ENCODE assay signal across 25 mouse cellular contexts in the genomic region with DNA sequence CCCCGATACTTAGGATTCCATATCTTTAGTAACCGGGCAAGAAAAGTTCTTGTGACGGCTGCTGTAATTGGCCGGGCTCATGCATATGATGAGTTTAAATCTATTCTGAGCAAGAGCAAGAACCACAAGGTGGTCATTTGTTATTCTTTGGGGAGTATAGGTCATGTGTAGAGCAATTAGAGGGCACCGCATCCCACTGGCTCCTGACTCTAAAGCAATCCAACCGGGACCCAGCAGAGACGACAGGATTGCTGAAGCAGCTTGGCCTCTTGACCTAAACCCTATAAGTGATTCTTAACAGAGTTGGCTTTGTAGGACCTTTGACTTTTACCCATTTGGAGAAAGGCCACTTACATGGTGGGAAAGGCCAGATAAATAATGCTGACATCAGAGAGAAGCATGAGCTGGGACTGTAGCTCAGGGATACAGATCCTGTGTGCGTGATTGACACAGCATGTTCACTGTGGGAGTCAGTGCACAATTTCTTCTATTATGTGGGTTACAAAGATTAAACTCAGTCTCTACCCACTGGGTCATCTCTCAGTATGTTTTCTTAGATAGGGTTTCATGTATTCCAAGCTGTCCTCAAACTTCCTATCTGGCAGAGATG.
DNase-seq lines count a peak whose midpoint lies in the region; ATAC-seq and TF ChIP-seq lines count a peak whose summit lies in the region.
"Had no signal": no experiment of that assay in that cellular context is flagged by ENCODE, and none has a peak within 500 bp of the region (broad histone marks: within the 10 kb centered on the region; RNA-seq: fewer than 3 reads in every experiment).

No protein-coding gene starts in this region.

- WGBS in kidney, embryonic 14.5 days = 31% methylated on average over 8 of the region's 8 CpGs
- WGBS in kidney, adult 2 months = 57% methylated on average over 8 of the region's 8 CpGs
- WGBS in midbrain, embryonic 10.5 days = 52% methylated on average over 8 of the region's 8 CpGs
- WGBS in midbrain, embryonic 15.5 days = 62% methylated on average over 8 of the region's 8 CpGs
- WGBS in embryonic facial prominence, embryonic 10.5 days = 41% methylated on average over 8 of the region's 8 CpGs

- H3K27ac ChIP-seq in kidney, embryonic 14.5 days (ENCODE audit: low read depth, low read length) = no peak overlapping the region
- H3K27ac ChIP-seq in kidney, adult 2 months (ENCODE audit: insufficient read depth, low read depth, low read length) = no peak overlapping the region
- H3K27ac ChIP-seq in midbrain, embryonic 10.5 days (replicated peaks) = no peak overlapping the region
- H3K27ac ChIP-seq in midbrain, embryonic 15.5 days = no peak overlapping the region
- no peak overlapping the region for H3K27ac ChIP-seq in embryonic facial prominence, embryonic 10.5 days (replicated peaks)
- H3K27ac ChIP-seq: gastrocnemius, adult 2 months; heart, embryonic 15.5 days; hindbrain, postnatal 0 days; limb, embryonic 15.5 days; liver, embryonic 15.5 days; lung, embryonic 15.5 days had no signal

- no peak overlapping the region for H3K9ac ChIP-seq in kidney, embryonic 14.5 days (ENCODE audit: low read depth, low read length)
- no peak overlapping the region for H3K9ac ChIP-seq in midbrain, embryonic 15.5 days
- H3K9ac ChIP-seq: heart, embryonic 15.5 days; limb, embryonic 15.5 days; liver, embryonic 15.5 days; lung, embryonic 15.5 days had no signal

- no peak for TF ChIP-seq CTCF in kidney, adult 2 months (conservative IDR thresholded peaks at IDR 0.05; ENCODE audit: insufficient read depth, insufficient read length, low read depth, low read length)

- H3K4me3 ChIP-seq in kidney, embryonic 14.5 days (ENCODE audit: low read length) = no peak overlapping the region
- no peak overlapping the region for H3K4me3 ChIP-seq in kidney, adult 2 months (ENCODE audit: insufficient read depth, low read depth, low read length)
- no peak overlapping the region for H3K4me3 ChIP-seq in midbrain, embryonic 10.5 days
- H3K4me3 ChIP-seq in midbrain, embryonic 15.5 days = no peak overlapping the region
- H3K4me3 ChIP-seq in embryonic facial prominence, embryonic 10.5 days = no peak overlapping the region
- H3K4me3 ChIP-seq: gastrocnemius, adult 2 months; heart, embryonic 15.5 days; limb, embryonic 15.5 days; liver, embryonic 15.5 days; lung, embryonic 15.5 days; megakaryocyte, embryonic 14.5 days had no signal

- no peak for DNase-seq in kidney, adult 2 months
- DNase-seq in midbrain, embryonic 10.5 days (ENCODE audit: low spot score) = peak; percentile 31
- peak; percentile 78 for DNase-seq in embryo, embryonic 10 days (ENCODE audit: low spot score)
- peak; percentile 32 for DNase-seq in embryonic facial prominence, embryonic 10.5 days (ENCODE audit: low spot score)
- no peak for DNase-seq in yolk sac, embryonic 10.5 days (ENCODE audit: low spot score)
- no peak for DNase-seq in thymus, postnatal 14 days
- DNase-seq: cerebellum, adult 2 months; gastrocnemius, adult 2 months; heart, postnatal 36 days; kidney, postnatal 36 days; layer of hippocampus, adult 9-11 months; left cerebral cortex, postnatal 4 days; lung, postnatal 36 days; right cerebral cortex, postnatal 14 days had no signal

- H3K4me2 ChIP-seq in kidney, embryonic 14.5 days (replicated peaks; ENCODE audit: low read depth, low read length) = no peak overlapping the region
- H3K4me2 ChIP-seq in midbrain, embryonic 15.5 days = no peak overlapping the region
- H3K4me2 ChIP-seq: heart, embryonic 15.5 days; limb, embryonic 15.5 days; liver, embryonic 15.5 days; lung, embryonic 15.5 days had no signal

- peaks cover 2% of the 10 kb centered on the region; the same call in 1 of the 2 replicates for H3K27me3 ChIP-seq in kidney, embryonic 14.5 days (ENCODE audit: control insufficient read depth, insufficient read depth, low read length)
- no peaks in the 10 kb centered on the region for H3K27me3 ChIP-seq in kidney, adult 2 months (replicated peaks; ENCODE audit: control insufficient read depth, insufficient read depth, low read length)
- 0 out of 2 replicates have a peak, but pooled peaks cover 4% of the 10 kb centered on the region for H3K27me3 ChIP-seq in midbrain, embryonic 10.5 days (ENCODE audit: low read depth, poor library complexity, severe bottlenecking)
- no peaks in the 10 kb centered on the region for H3K27me3 ChIP-seq in midbrain, embryonic 15.5 days (replicated peaks)
- H3K27me3 ChIP-seq in embryonic facial prominence, embryonic 10.5 days (replicated peaks; ENCODE audit: low read depth, poor library complexity, severe bottlenecking) = no peaks in the 10 kb centered on the region; the same call in 1 of the 2 replicates
- H3K27me3 ChIP-seq: heart, embryonic 15.5 days; limb, embryonic 15.5 days; liver, embryonic 15.5 days; lung, embryonic 15.5 days; megakaryocyte, embryonic 14.5 days had no signal

- H3K9me3 ChIP-seq in kidney, embryonic 14.5 days (ENCODE audit: control insufficient read depth, low read length) = no peaks in the 10 kb centered on the region
- H3K9me3 ChIP-seq in midbrain, embryonic 10.5 days (replicated peaks) = no peaks in the 10 kb centered on the region
- no peaks in the 10 kb centered on the region for H3K9me3 ChIP-seq in midbrain, embryonic 15.5 days
- no peaks in the 10 kb centered on the region for H3K9me3 ChIP-seq in embryonic facial prominence, embryonic 10.5 days
- H3K9me3 ChIP-seq: heart, embryonic 15.5 days; limb, embryonic 15.5 days; liver, embryonic 15.5 days; lung, embryonic 15.5 days; megakaryocyte, embryonic 14.5 days had no signal

- ATAC-seq in kidney, embryonic 14.5 days (ENCODE audit: low FRiP score, low TSS enrichment) = peak; percentile 43; the same call in 1 of the 2 replicates
- ATAC-seq in midbrain, embryonic 15.5 days (replicated peaks) = no peak
- ATAC-seq: activated CD4-positive, CD25-positive, alpha-beta regulatory T cell, adult 4 months; forebrain, embryonic 14.5 days; hindbrain, postnatal 0 days; intestine, embryonic 16.5 days had no signal

- no peaks in the 10 kb centered on the region for H3K36me3 ChIP-seq in kidney, embryonic 14.5 days (ENCODE audit: control insufficient read depth, insufficient read depth, low read length)
- H3K36me3 ChIP-seq in kidney, adult 2 months (ENCODE audit: control insufficient read depth, insufficient read depth, low read length) = no peaks in the 10 kb centered on the region
- no peaks in the 10 kb centered on the region for H3K36me3 ChIP-seq in midbrain, embryonic 10.5 days
- H3K36me3 ChIP-seq in midbrain, embryonic 15.5 days (replicated peaks) = no peaks in the 10 kb centered on the region
- no peaks in the 10 kb centered on the region for H3K36me3 ChIP-seq in embryonic facial prominence, embryonic 10.5 days (replicated peaks)
- H3K36me3 ChIP-seq: heart, embryonic 15.5 days; limb, embryonic 15.5 days; liver, embryonic 15.5 days; lung, embryonic 15.5 days had no signal

- no peak for TF ChIP-seq POLR2A in kidney, adult 2 months (IDR thresholded peaks at IDR 0.05; ENCODE audit: low read depth, low read length)

- no peaks in the 10 kb centered on the region for H3K4me1 ChIP-seq in kidney, embryonic 14.5 days (ENCODE audit: control insufficient read depth, insufficient read depth, low read length)
- no peaks in the 10 kb centered on the region for H3K4me1 ChIP-seq in kidney, adult 2 months (ENCODE audit: control insufficient read depth, insufficient read depth, low read length)
- H3K4me1 ChIP-seq in midbrain, embryonic 10.5 days = peaks cover 17% of the 10 kb centered on the region
- 0 out of 2 replicates have a peak, but pooled peaks cover 8% of the 10 kb centered on the region for H3K4me1 ChIP-seq in midbrain, embryonic 15.5 days
- H3K4me1 ChIP-seq in embryonic facial prominence, embryonic 10.5 days = no peaks in the 10 kb centered on the region
- H3K4me1 ChIP-seq: heart, embryonic 15.5 days; limb, embryonic 15.5 days; liver, embryonic 15.5 days; lung, embryonic 15.5 days; megakaryocyte, embryonic 14.5 days had no signal

Comparison
In these comparisons a context has a peak if more than half of its experiments do, and no peak if none do; other contexts are left out.
1. DNase-seq: peak in midbrain, embryonic 10.5 days (single experiment), embryo, embryonic 10 days (single experiment) and embryonic facial prominence, embryonic 10.5 days (single experiment); none in kidney, adult 2 months (single experiment), yolk sac, embryonic 10.5 days (single experiment) and thymus, postnatal 14 days (single experiment).